Mouse (Mus musculus): ENCODE measurements at regions not wholly inside any gene's neighbourhood (a gene's known extent, or its start where the extent isn't known, plus 50 kb on each side); places are given as distances from the start of the nearest gene placed in this dataset.

DNA sequence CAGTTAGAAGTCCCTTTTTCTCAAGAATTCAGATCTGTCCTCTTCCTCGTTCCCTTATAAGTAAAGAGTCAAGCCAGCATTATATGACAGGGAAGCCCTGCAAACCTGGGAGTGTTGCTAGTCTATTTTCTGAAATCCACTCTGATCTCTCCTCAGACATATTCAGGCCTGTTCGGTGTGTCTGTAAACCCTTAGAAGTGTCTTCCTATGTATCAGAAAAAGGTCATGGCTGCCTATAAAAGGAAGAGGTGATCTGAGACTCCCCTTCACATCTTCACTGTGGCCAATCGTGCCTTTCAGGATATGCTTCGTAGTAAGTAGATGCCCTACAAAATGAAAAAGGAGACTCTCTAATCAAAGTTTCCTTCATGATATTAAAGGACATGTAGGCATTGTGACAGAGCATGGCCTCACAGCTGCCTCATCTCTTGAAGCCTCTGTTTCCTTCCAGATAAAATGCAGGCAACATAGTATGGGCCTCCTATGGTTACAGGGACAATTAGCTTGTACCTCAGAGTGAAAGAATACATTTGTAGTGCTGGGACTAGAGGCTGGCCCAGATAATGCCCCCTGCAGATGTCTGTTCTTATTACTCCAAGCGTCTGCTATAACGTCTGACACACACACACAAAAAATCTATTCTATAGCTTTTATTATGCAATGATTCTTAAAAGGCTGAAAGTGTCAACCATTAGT is 246.5 kb downstream of the Myh15 start:
- no peak for TF ChIP-seq CTCF (IDR thresholded peaks at IDR 0.05; ENCODE audit: extremely low read depth, insufficient read depth, insufficient read length, insufficient replicate concordance)
- no peak for TF ChIP-seq POLR2A (IDR thresholded peaks at IDR 0.05; ENCODE audit: low read depth, low read length)

All from spleen, adult 2 months (tissue).